Mouse (Mus musculus) forebrain, embryonic 13.5 days (tissue): ENCODE data around the gene Cops2. TPM values are rescaled to one million over a fixed set of nuclear protein-coding genes. Genes with fewer than 3 reads are reported as not detected.

ENCODE experiments used
- ATAC-seq: fragments of 200-750 bp; cut with Nextera tagmentation; 2 replicates; pipeline ENCODE4 v1.8.0; 2017
- H3K27ac ChIP-seq: fragments of 300-500 bp; sonication (generic); 2 replicates; pipeline ENCODE4 v1.5.1; 2015; ENCODE audit warnings: inconsistent platforms, mild to moderate bottlenecking, moderate library complexity
- H3K27me3 ChIP-seq: fragments of 300-500 bp; sonication (generic); 2 replicates; pipeline ENCODE4 v1.6.1; 2015; ENCODE audit warnings: mild to moderate bottlenecking, inconsistent platforms
- H3K36me3 ChIP-seq: fragments of 300-500 bp; sonication (generic); 2 replicates; pipeline ENCODE4 v1.6.1; 2015; ENCODE audit warnings: mild to moderate bottlenecking, inconsistent platforms; ENCODE audit not compliant: poor library complexity, severe bottlenecking
- H3K4me1 ChIP-seq: fragments of 300-500 bp; sonication (generic); 2 replicates; pipeline ENCODE4 v1.6.1; 2015; ENCODE audit warnings: inconsistent platforms
- H3K4me2 ChIP-seq: fragments of 300-500 bp; sonication (generic); 2 replicates; pipeline ENCODE4 v1.6.1; 2015; ENCODE audit warnings: inconsistent platforms, mild to moderate bottlenecking, moderate library complexity
- H3K4me3 ChIP-seq: fragments of 300-500 bp; sonication (generic); 2 replicates; pipeline ENCODE4 v1.5.1; 2015; ENCODE audit warnings: mild to moderate bottlenecking, inconsistent platforms
- H3K9ac ChIP-seq: fragments of 300-500 bp; sonication (generic); 2 replicates; pipeline ENCODE4 v1.6.1; 2015; ENCODE audit warnings: mild to moderate bottlenecking, inconsistent platforms
- H3K9me3 ChIP-seq: fragments of 300-500 bp; sonication (generic); replicated peaks from 2 replicates; pipeline ENCODE4 v1.6.1; 2016; ENCODE audit warnings: inconsistent platforms
- WGBS: fragments of 180-500 bp; shearing (Covaris S2); methylation state at CpG from one replicate; pipeline ENCODE4 v1.1.7; 2015; 5-methylcytosine and 5-hydroxymethylcytosine counted together
- polyA plus RNA-seq: library from polyadenylated mRNA; unstranded; fragments of >200 nt; fragmentation: Nextera tagmentation; extraction: Ambion mirVana; gene quantifications from 2 replicates; pipeline ENCODE4 v1.2.1, GENCODE M21; 2015

Gene Cops2
- polyA plus RNA-seq, 1 experiment from 2014 or later = 69.9 TPM

GRCm38 (mm10) chr2:125813972-125814595, 44.9 kb downstream of the Cops2 start:
- H3K4me2 ChIP-seq = no peak overlapping the region
- H3K4me3 ChIP-seq = no peak overlapping the region
- ATAC-seq = no peak
- WGBS = 78% methylated on average over 9 of the region's 9 CpGs
- no peaks in the 10 kb centered on the region for H3K9me3 ChIP-seq
- H3K27me3 ChIP-seq = no peaks in the 10 kb centered on the region
- H3K9ac ChIP-seq = no peak overlapping the region
- H3K4me1 ChIP-seq = no peaks in the 10 kb centered on the region
- H3K27ac ChIP-seq = no peak overlapping the region
- no peaks in the 10 kb centered on the region for H3K36me3 ChIP-seq

GRCm38 (mm10) chr2:125811332-125811731, 47.6 kb downstream of the Cops2 start:
- Histone ChIP-seq H3K36me3 (no peaks in the 10 kb centered on the region), H3K4me2 (no peak overlapping the region), H3K27me3 (no peaks in the 10 kb centered on the region), H3K27ac (no peak overlapping the region), H3K4me1 (no peaks in the 10 kb centered on the region), H3K4me3 (no peak overlapping the region), H3K9ac (no peak overlapping the region), H3K9me3 (peaks cover 4% of the 10 kb centered on the region; the same call in 1 of the 2 replicates)
- ATAC-seq = no peak
- WGBS = 88% methylated on average over 2 of the region's 2 CpGs

- H3K4me2 ChIP-seq = no peak overlapping the region
- H3K4me3 ChIP-seq = no peak overlapping the region
- peaks cover 10% of the 10 kb centered on the region; the same call in 1 of the 2 replicates for H3K9me3 ChIP-seq
- H3K36me3 ChIP-seq = no peaks in the 10 kb centered on the region
- H3K9ac ChIP-seq = no peak overlapping the region
- no peaks in the 10 kb centered on the region for H3K27me3 ChIP-seq
- no peaks in the 10 kb centered on the region for H3K4me1 ChIP-seq
- H3K27ac ChIP-seq = no peak overlapping the region
- no peak for ATAC-seq
- 61% methylated on average over 7 of the region's 7 CpGs for WGBS
Measured at GRCm38 (mm10) chr2:125809551-125809950, 49.4 kb downstream of the Cops2 start.

GRCm38 (mm10) chr2:125805826-125806225, 53.1 kb downstream of the Cops2 start:
- Histone ChIP-seq H3K9ac (no peak overlapping the region), H3K27ac (no peak overlapping the region), H3K36me3 (no peaks in the 10 kb centered on the region), H3K4me2 (no peak overlapping the region), H3K9me3 (peaks cover 10% of the 10 kb centered on the region; the same call in 1 of the 2 replicates), H3K4me1 (no peaks in the 10 kb centered on the region), H3K4me3 (no peak overlapping the region), H3K27me3 (no peaks in the 10 kb centered on the region)
- WGBS = 55% methylated on average over 1 of the region's 1 CpGs
- ATAC-seq = no peak

- H3K4me3 ChIP-seq = no peak overlapping the region
- H3K4me1 ChIP-seq = no peaks in the 10 kb centered on the region
- H3K36me3 ChIP-seq = no peaks in the 10 kb centered on the region
- H3K9me3 ChIP-seq = peaks cover 10% of the 10 kb centered on the region; the same call in 1 of the 2 replicates
- ATAC-seq = no peak
- no peak overlapping the region for H3K4me2 ChIP-seq
- H3K27ac ChIP-seq = no peak overlapping the region
- 73% methylated on average over 4 of the region's 4 CpGs for WGBS
- no peak overlapping the region for H3K9ac ChIP-seq
- H3K27me3 ChIP-seq = no peaks in the 10 kb centered on the region
Measured at GRCm38 (mm10) chr2:125801947-125802346, 57.0 kb downstream of the Cops2 start.

GRCm38 (mm10) chr2:125801038-125801437, 57.9 kb downstream of the Cops2 start:
- Histone ChIP-seq H3K4me2 (no peak overlapping the region), H3K4me3 (no peak overlapping the region), H3K4me1 (no peaks in the 10 kb centered on the region), H3K27me3 (no peaks in the 10 kb centered on the region), H3K36me3 (no peaks in the 10 kb centered on the region), H3K27ac (no peak overlapping the region), H3K9me3 (0 out of 2 replicates have a peak, but pooled peaks cover 4% of the 10 kb centered on the region), H3K9ac (no peak overlapping the region)
- WGBS = 76% methylated on average over 8 of the region's 8 CpGs
- no peak for ATAC-seq

GRCm38 (mm10) chr2:125800428-125800827, 58.5 kb downstream of the Cops2 start:
- Histone ChIP-seq H3K9me3 (no peaks in the 10 kb centered on the region), H3K9ac (no peak overlapping the region), H3K4me3 (no peak overlapping the region), H3K36me3 (no peaks in the 10 kb centered on the region), H3K4me2 (no peak overlapping the region), H3K27ac (no peak overlapping the region), H3K4me1 (no peaks in the 10 kb centered on the region), H3K27me3 (no peaks in the 10 kb centered on the region)
- 77% methylated on average over 4 of the region's 4 CpGs for WGBS
- ATAC-seq = no peak

- H3K4me1 ChIP-seq = no peaks in the 10 kb centered on the region
- no peaks in the 10 kb centered on the region for H3K27me3 ChIP-seq
- H3K9ac ChIP-seq = no peak overlapping the region
- H3K27ac ChIP-seq = no peak overlapping the region
- H3K4me2 ChIP-seq = no peak overlapping the region
- no peak for ATAC-seq
- H3K9me3 ChIP-seq = no peaks in the 10 kb centered on the region
- no peak overlapping the region for H3K4me3 ChIP-seq
- no peaks in the 10 kb centered on the region for H3K36me3 ChIP-seq
Measured at GRCm38 (mm10) chr2:125797872-125798271, 61.1 kb downstream of the Cops2 start.

GRCm38 (mm10) chr2:125795118-125795517, 63.8 kb downstream of the Cops2 start:
- H3K36me3 ChIP-seq = no peaks in the 10 kb centered on the region
- no peaks in the 10 kb centered on the region for H3K4me1 ChIP-seq
- ATAC-seq = no peak
- WGBS = 74% methylated on average over 2 of the region's 2 CpGs
- no peaks in the 10 kb centered on the region for H3K9me3 ChIP-seq
- no peaks in the 10 kb centered on the region for H3K27me3 ChIP-seq
- H3K4me3 ChIP-seq = no peak overlapping the region
- no peak overlapping the region for H3K9ac ChIP-seq
- no peak overlapping the region for H3K4me2 ChIP-seq
- H3K27ac ChIP-seq = no peak overlapping the region

- WGBS = 91% methylated on average over 2 of the region's 2 CpGs
- H3K9me3 ChIP-seq = no peaks in the 10 kb centered on the region
- H3K9ac ChIP-seq = no peak overlapping the region
Measured at GRCm38 (mm10) chr2:125794166-125794565, 64.8 kb downstream of the Cops2 start.

GRCm38 (mm10) chr2:125792879-125793261, 66.1 kb downstream of the Cops2 start:
- H3K4me2 ChIP-seq = no peak overlapping the region
- no peak overlapping the region for H3K4me3 ChIP-seq
- H3K36me3 ChIP-seq = no peaks in the 10 kb centered on the region
- 89% methylated on average over 11 of the region's 11 CpGs for WGBS
- H3K4me1 ChIP-seq = no peaks in the 10 kb centered on the region
- no peak overlapping the region for H3K27ac ChIP-seq
- no peak for ATAC-seq
- H3K9me3 ChIP-seq = no peaks in the 10 kb centered on the region
- no peak overlapping the region for H3K9ac ChIP-seq
- H3K27me3 ChIP-seq = no peaks in the 10 kb centered on the region

More at GRCm38 (mm10) chr2:125794166-125794565, 64.8 kb downstream of the Cops2 start:
- ATAC-seq = no peak
- Histone ChIP-seq H3K4me1 (no peaks in the 10 kb centered on the region), H3K4me2 (no peak overlapping the region), H3K4me3 (no peak overlapping the region), H3K27me3 (no peaks in the 10 kb centered on the region), H3K36me3 (no peaks in the 10 kb centered on the region), H3K27ac (no peak overlapping the region)

- H3K9ac ChIP-seq = no peak overlapping the region
- no peak overlapping the region for H3K4me2 ChIP-seq
- no peaks in the 10 kb centered on the region for H3K27me3 ChIP-seq
- H3K9me3 ChIP-seq = no peaks in the 10 kb centered on the region
- no peak for ATAC-seq
- no peaks in the 10 kb centered on the region for H3K36me3 ChIP-seq
- H3K27ac ChIP-seq = no peak overlapping the region
- H3K4me3 ChIP-seq = no peak overlapping the region
- H3K4me1 ChIP-seq = no peaks in the 10 kb centered on the region
- WGBS = 71% methylated on average over 2 of the region's 2 CpGs
Measured at GRCm38 (mm10) chr2:125792144-125792878, 66.6 kb downstream of the Cops2 start.
